Mouse (Mus musculus): ENCODE measurements around the gene Trp53. TPM values are rescaled to one million over a fixed set of nuclear protein-coding genes. Genes with fewer than 3 reads are reported as not detected.

Gene Trp53
- total and polyA plus RNA-seq, 3 experiments = 24.9 to 372 (median 107) TPM

DNA sequence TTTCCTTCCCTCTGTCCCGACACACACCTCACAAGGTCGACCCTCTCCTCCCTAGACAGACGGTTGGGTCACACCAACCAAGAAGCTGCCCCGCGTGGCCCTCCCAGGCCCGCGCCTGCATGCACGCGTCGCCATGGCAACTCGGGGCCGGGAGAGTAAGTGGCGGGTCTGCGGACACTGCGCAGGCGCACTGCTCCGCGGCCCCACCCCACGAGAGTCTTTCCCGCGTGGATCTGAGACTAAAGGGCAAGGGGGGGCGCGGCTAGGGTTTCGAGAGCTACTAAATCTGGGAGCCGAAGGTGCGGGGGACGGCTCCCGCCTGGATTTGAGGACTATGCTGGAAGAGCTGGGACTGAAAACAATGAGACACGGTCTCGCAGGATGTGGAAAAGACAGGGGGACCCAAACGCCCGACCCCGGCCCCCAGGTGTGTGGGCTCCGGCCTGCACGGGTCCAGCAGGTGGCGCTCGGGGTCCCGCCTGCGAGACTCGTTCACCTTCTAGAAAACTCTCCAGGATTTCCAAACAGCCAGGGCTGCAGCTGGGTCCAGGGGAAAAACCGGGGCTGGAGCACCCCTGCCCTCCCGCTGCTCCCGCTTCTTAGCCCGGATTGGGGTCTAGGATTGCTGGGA lies 33.6 kb upstream of the Trp53 start:
- Histone ChIP-seq H3K79me2 (replicated peaks; ENCODE audit: control insufficient read depth, extremely low read depth, insufficient read depth, poor library complexity, severe bottlenecking) (no peaks in the 10 kb centered on the region), H3K9ac (ENCODE audit: insufficient read depth, low read depth) (peak overlapping the region; percentile 30; the same call in 1 of the 2 replicates), H3K36me3 (replicated peaks in 1 of 2; ENCODE audit: control insufficient read depth in 1 of 2, insufficient read depth in 1 of 2, low read length in 1 of 2) (no peaks in the 10 kb centered on the region), H3K4me1 (ENCODE audit: control insufficient read depth in 1 of 2, insufficient read depth in 2 of 2) (peaks cover 9 to 14% of the 10 kb centered on the region in 2 experiments), H3K4me3 (replicated peaks in 1 of 3; ENCODE audit: low read depth in 2 of 3, low read length in 2 of 3, poor library complexity in 1 of 3) (peak overlapping the region in 1 of 3 experiments; percentile 43), H3K4me2 (ENCODE audit: insufficient read depth, low read depth, poor library complexity, severe bottlenecking) (peak overlapping the region; percentile 88), H3K9me3 (replicated peaks; ENCODE audit: low read length) (no peaks in the 10 kb centered on the region), H3K27me3 (replicated peaks) (peaks cover 52% of the 10 kb centered on the region), H3K27ac (ENCODE audit: insufficient read depth, low read depth) (no peak overlapping the region)
- dilution Hi-C loops (cut with MboI; ENCODE audit: extremely low pct_ligation_motif_present, extremely low pct_unique_long_range_greater_than_20kb, low sequenced_read_pairs) (no loop called here), in situ Hi-C loops (cut with MboI; ENCODE audit: low pct_ligation_motif_present, low pct_unique_long_range_greater_than_20kb, low sequenced_read_pairs) (no loop called here)
- DNase-seq (ENCODE audit: extremely low read depth) = peak; percentile 51
- TF ChIP-seq MAZ (IDR thresholded peaks at IDR 0.05; ENCODE audit: low read depth, low read length) = no peak
- no peak for TF ChIP-seq MAX (IDR thresholded peaks at IDR 0.05; ENCODE audit: low read length)
- TF ChIP-seq MYC (IDR thresholded peaks at IDR 0.05; ENCODE audit: low read depth, low read length) = no peak
- TF ChIP-seq ZMIZ1 (IDR thresholded peaks at IDR 0.05; ENCODE audit: low read depth, low read length) = no peak
- no peak for TF ChIP-seq SIN3A (IDR thresholded peaks at IDR 0.05; ENCODE audit: low read length)
- no peak for TF ChIP-seq POLR2A (IDR thresholded peaks at IDR 0.05; ENCODE audit: low read depth, low read length)
- TF ChIP-seq EP300 (IDR thresholded peaks at IDR 0.05; ENCODE audit: low read length) = no peak
- peak; percentile 64 for TF ChIP-seq ZNF384 (IDR thresholded peaks at IDR 0.05; ENCODE audit: low read depth, low read length)
- no peak for TF ChIP-seq USF2 (conservative IDR thresholded peaks at IDR 0.05; ENCODE audit: low read depth, low read length)
- no peak for TF ChIP-seq MAFK (IDR thresholded peaks at IDR 0.05; ENCODE audit: insufficient replicate concordance, low read length)
- no peak for TF ChIP-seq RCOR1 (conservative IDR thresholded peaks at IDR 0.05; ENCODE audit: low read depth, low read length)
- TF ChIP-seq NRF1 (IDR thresholded peaks at IDR 0.05; ENCODE audit: low read depth, low read length) = peak; percentile 81
- no peak for TF ChIP-seq MEF2A (IDR thresholded peaks at IDR 0.05; ENCODE audit: borderline replicate concordance, low read depth, low read length)
- TF ChIP-seq TCF12 (IDR thresholded peaks at IDR 0.05; ENCODE audit: low read depth, low read length) = 0 out of 2 replicates have a peak, but pooled peaks have one; percentile 25
- no peak for TF ChIP-seq PAX5 (IDR thresholded peaks at IDR 0.05; ENCODE audit: low read length)
- peak in 1 of 2 experiments; percentile 78; a peak in 2 of 4 replicates for TF ChIP-seq CTCF (conservative IDR thresholded peaks at IDR 0.05 in 1 of 2, IDR thresholded peaks at IDR 0.05 in 1 of 2; ENCODE audit: low read depth in 2 of 2, low read length in 2 of 2)
- TF ChIP-seq TBP (conservative IDR thresholded peaks at IDR 0.05; ENCODE audit: low read depth, low read length) = no peak
- TF ChIP-seq ZC3H11A (IDR thresholded peaks at IDR 0.05; ENCODE audit: low read depth, low read length) = no peak
- peak; percentile 35 for TF ChIP-seq RAD21 (IDR thresholded peaks at IDR 0.05; ENCODE audit: low read depth, low read length)
- no peak for TF ChIP-seq KAT2A (IDR thresholded peaks at IDR 0.05; ENCODE audit: insufficient replicate concordance, low read length)
- TF ChIP-seq E2F4 (IDR thresholded peaks at IDR 0.05; ENCODE audit: insufficient replicate concordance, low read depth, low read length) = no peak
- TF ChIP-seq BHLHE40 (IDR thresholded peaks at IDR 0.05; ENCODE audit: low read depth, low read length) = no peak
- TF ChIP-seq CHD1 (IDR thresholded peaks at IDR 0.05; ENCODE audit: low read depth, low read length) = no peak
- peak; percentile 45; the same call in 1 of the 2 replicates for TF ChIP-seq IRF4 (IDR thresholded peaks at IDR 0.05; ENCODE audit: low read depth, low read length)
- TF ChIP-seq NELFE (IDR thresholded peaks at IDR 0.05; ENCODE audit: low read depth, low read length) = no peak
- TF ChIP-seq MXI1 (IDR thresholded peaks at IDR 0.05; ENCODE audit: low read depth, low read length) = peak; percentile 45; the same call in 1 of the 2 replicates
- TF ChIP-seq UBTF (IDR thresholded peaks at IDR 0.05; ENCODE audit: low read depth, low read length) = no peak
- no peak for TF ChIP-seq HCFC1 (IDR thresholded peaks at IDR 0.05; ENCODE audit: low read depth, low read length)
- no peak for TF ChIP-seq CHD2 (IDR thresholded peaks at IDR 0.05; ENCODE audit: low read length)
- TF ChIP-seq POLR2AphosphoS2 (IDR thresholded peaks at IDR 0.05; ENCODE audit: low read depth, low read length) = no peak
- no peak for TF ChIP-seq GABPA (IDR thresholded peaks at IDR 0.05; ENCODE audit: insufficient replicate concordance, low read depth, low read length)
- no peak for TF ChIP-seq ELF1 (IDR thresholded peaks at IDR 0.05; ENCODE audit: low read depth, low read length)
- no peak for TF ChIP-seq USF1 (IDR thresholded peaks at IDR 0.05; ENCODE audit: low read depth, low read length)
- no peak for TF ChIP-seq ZKSCAN1 (IDR thresholded peaks at IDR 0.05; ENCODE audit: borderline replicate concordance, low read depth, low read length)
- TF ChIP-seq ETS1 (conservative IDR thresholded peaks at IDR 0.05; ENCODE audit: low read depth, low read length) = no peak
- no peak for TF ChIP-seq JUN (IDR thresholded peaks at IDR 0.05; ENCODE audit: insufficient read depth, low read depth, low read length)
- TF ChIP-seq JUND (conservative IDR thresholded peaks at IDR 0.05; ENCODE audit: low read depth, low read length) = no peak
- peak; percentile 64 for TF ChIP-seq SMC3 (IDR thresholded peaks at IDR 0.05; ENCODE audit: low read depth, low read length)
